Mouse (Mus musculus): ENCODE measurements around the gene Hist1h1e. TPM values are rescaled to one million over a fixed set of nuclear protein-coding genes. Genes with fewer than 3 reads are reported as not detected.
"Not testable (repeated sequence)": the region's sequence is repeated elsewhere in the genome, so short reads cannot be mapped to it uniquely, and the experiment has no call there.

The Hist1h1e gene
- polyA plus RNA-seq (2012), result 5.9 and 7.2 TPM in 2 replicates

DNA sequence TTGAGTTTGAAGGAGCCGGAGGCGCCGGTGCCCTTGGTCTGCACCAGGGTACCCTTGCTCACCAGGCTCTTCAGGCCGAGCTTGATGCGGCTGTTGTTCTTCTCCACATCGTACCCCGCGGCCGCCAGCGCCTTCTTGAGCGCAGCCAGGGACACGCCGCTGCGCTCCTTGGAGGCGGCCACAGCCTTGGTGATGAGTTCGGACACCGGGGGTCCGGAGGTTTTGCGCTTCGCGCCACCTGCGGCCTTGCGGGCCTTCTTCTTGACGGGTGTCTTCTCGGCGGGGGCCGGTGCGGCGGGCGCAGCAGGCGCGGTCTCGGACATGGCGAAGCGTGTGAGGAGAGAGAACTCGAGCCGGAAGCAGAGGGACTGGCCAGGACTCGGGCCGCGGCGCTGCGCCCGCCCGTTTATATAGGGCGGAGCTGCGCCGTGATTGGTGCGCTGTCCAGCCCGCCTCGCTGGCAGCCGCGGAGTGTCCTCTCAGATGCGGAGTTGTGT lies at the start of gene Hist1h1e:
TSS of gene Hist1h1e (minus strand) at position 384 of the 497 bp plus-strand sequence.
- not testable (repeated sequence) for TF ChIP-seq GATA1 (IDR thresholded peaks at IDR 0.05; ENCODE audit: low read length)

DNA sequence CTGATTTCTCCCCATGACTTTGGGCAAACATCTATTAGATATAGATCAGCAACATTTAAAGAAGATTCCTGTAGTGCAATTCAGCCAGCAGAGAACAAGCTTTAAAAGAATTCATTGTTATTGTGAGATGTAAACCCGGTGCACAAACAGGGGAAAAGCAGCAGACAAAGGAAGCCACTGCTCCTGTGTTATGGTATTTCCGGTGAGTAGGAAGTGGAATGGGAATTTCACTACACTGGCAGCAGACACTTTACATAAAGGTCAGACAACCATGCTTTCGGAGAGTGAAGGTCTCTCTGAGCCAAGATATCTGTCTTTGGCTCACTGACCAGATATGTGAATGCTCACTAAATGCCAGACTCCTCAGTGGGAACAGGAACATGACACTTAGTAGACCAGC lies 40.2 kb upstream of the Hist1h1e start:
- no peak for TF ChIP-seq GATA1 (IDR thresholded peaks at IDR 0.05; ENCODE audit: low read length)

DNA sequence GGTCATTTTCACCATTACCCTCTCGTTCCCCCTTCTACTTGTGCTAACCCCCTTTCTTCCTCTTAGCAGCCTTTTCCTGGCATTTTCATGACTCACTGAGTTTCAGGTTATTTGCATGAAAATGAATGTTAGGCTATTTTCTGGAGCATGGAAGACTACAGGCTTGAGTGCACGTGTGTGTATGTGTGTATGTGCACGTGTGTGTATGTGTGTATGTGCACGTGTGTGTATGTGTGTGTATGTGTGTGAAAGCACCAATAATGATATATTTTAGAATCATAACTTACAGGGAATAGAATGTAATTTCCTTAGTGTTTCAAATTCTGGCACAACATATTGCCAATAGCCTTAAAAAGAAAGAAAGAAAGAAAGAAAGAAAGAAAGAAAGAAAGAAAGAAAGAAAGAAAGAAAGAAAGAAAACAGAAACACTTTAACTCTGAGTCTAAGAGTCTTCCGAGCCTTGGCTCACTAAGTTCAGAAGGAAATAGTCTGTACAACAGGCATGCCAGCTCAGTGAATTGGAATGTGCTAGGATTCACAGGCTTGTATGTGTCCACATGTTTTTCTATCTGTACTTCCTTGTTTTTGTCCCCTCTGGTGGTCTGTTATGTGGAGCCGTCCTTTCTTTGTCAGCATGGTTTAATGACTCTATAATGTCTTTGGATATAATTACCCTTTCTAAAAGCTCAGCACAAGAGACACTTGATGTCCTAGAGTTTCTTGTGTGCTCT lies 37.4 kb upstream of the Hist1h1e start:
- no peak for TF ChIP-seq GATA1 (IDR thresholded peaks at IDR 0.05; ENCODE audit: low read length)

DNA sequence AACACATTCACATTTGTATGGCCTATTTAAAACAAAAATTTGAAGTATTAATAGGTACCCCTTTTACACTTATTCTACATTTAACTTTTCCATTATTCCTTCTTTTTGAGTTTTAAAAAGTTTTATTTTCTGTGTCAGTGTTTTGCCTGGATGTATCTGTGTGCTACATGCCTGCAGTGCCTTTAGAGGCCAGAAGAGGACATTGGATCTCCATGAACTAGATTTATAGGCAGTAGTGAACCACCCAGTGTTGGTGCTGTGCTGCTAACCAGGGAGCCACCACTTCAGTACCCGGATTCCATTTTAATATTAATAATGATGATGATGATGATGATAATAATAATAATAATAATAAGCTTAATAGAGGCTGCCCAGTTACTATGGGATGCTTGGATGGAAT lies 8.3 kb upstream of the Hist1h1e start:
- no peak for TF ChIP-seq GATA1 (IDR thresholded peaks at IDR 0.05; ENCODE audit: low read length)

DNA sequence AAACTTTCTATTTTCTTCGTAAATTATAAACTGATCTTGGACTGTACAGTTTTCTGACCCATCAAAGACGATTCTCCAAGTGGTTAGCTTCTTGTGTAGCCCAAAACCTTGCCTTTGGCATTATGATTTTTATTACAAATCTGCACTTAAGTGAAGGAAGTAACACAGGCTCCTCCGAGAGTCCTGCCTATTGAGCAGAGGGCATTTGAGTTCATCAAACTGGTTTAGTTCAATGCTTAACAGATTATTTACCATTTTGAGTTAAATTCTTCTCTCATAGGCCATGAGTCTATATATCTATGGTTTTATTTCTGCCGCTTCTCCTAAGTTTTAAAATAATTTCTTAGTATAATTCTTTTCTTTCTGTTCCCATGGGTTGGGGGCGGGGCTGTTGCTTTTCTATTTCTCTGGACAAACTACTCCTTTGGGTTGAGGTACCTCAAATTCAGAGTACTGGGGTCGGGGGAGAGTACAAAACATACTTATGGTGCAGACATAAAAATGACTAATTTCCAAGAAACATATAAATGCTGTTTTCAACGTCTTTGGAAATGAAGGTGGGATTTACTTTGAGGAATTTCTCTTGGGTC lies 598 bp upstream of the Hist1h1e start:
- TF ChIP-seq GATA1 (IDR thresholded peaks at IDR 0.05; ENCODE audit: low read length), result no peak

DNA sequence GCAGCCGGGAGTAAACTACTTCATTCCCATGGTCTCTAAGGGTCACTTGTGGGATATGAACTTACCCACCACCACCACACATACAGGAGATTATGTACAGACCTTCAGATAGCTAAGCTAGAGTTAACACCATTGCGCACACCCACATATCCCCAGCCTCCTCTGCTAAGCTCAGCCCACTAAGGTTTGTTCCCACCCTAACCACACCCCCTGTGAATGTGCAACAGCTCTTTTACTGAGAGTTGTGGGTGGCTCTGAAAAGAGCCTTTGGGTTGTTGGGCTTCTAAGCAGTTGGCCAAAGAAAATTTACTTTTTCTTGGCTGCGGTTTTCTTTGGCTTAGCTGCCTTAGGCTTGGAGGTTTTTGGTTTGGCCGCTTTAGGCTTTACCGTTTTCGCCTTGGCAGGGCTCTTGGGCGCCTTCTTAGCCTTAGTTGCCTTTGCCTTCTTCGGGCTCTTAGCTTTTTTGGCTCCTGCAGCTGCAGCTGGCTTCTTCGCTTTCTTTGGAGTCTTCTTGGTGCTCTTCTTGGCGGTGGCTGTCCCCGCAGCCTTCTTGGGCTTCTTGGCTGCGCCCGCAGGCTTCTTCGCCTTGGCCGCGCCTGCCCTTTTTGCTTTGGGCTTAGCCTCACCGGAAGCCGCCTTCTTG lies 705 bp downstream of the Hist1h1e start:
- no peak for TF ChIP-seq GATA1 (IDR thresholded peaks at IDR 0.05; ENCODE audit: low read length)

DNA sequence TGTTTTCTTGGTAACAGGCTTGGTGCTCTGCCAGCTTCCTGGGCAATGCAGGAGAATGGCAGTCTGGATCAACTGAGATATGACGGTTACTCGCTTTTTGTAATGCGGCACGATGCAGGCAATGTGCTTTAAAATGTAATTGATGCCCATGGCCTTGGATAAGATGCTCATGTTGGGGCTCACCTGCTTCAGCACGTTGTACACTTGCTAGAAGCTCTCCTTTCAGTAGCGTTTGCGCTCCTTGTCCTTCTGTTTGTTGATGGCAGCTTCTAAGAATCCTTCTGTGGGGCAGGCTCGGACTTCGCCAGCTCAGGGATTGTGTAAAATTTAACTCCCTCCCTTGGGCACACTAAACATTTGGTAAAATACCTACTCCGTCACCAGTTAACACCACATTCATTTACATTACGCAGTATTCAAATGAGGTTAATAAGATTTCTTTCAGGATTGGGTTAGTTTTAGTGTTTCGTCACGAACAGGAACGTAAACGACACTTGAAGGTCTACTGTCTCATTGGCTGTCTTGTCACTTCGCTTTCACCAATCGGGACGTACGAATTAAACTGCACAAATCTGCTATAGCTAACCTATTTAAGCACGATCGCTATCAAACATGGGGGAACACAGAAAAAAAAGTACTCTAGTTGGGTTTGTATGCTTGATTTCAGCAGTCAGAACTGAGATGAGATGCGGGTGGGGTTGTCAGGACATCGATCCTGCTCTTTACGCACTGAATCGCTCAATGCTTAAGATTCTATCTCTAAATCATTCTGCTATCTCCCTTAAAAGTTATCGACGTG lies 1.4 kb downstream of the Hist1h1e start, which contains the start of gene Hist1h2be:
TSS of gene Hist1h2be (minus strand) at position 392 of the 799 bp plus-strand sequence.
- TF ChIP-seq GATA1 (IDR thresholded peaks at IDR 0.05; ENCODE audit: low read length), result peak; percentile 76

DNA sequence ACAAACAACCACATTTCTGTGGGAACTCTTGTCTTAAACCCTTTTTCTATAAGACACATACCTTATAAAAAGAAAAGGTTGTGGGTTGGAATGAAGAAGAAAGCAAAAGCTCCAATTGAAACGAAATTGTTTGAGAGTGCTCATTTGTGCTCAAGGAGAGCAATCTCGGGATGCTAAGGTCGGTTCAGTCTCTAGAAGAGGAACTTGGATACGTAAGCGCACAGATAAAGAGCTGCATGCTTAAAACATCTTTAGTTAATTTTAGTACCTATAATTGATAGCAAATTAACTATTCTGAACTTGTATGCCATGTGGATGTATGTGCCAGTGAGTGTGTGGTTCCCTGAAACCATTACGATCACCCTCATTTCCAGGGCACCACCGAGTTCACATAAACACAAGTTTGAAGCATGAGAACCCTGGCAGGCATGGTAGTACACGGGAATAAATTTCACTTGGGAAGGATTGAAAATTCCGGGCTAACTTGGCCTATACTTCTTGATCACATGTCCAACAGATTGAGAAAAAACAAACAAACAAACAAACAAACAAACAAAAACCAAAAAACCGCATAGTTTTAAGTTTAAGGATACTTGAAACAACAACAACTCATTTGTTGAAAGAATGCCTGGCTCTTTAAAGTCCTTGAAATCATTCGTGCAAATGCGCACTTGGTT lies 2.2 kb downstream of the Hist1h1e start:
- TF ChIP-seq GATA1 (IDR thresholded peaks at IDR 0.05; ENCODE audit: low read length), result no peak

DNA sequence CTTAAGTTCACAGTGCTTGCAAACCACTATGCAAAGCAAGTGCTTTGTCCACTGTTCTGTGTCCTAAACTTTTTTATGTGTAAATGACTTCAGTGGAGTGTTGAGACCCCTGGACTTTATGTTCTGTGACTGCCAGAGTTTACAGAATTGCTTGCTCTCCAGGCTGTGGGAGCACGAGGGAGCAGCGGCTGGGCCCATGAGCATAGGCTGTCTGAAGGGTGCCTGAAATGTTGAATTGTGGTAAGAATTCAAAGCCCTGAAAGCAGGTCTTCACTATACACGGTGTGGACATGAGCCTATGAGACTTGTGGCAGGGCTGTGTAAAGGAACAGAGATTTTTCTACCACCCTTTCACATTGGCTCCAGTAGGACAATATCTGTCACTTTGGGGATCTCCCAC lies 10.7 kb downstream of the Hist1h1e start:
- TF ChIP-seq GATA1 (IDR thresholded peaks at IDR 0.05; ENCODE audit: low read length), result no peak

DNA sequence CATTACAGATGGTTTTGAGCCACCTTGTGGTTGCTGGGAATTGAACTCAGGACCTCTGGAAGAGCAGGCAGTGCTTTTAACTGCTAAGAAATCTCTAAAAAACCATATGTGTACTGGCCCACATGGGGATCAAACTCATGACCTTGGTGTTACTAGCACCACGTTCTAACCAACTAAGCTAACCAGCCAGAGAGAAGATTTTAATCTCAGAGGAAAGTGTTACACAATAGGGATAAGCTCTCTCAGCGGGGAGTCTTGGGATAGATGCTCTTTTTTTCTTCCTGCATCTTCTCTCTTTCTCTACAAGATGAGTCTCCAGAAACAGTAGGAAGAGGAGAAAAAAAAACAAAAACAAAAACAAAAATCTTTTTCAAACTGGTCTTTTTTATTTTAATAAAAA lies 12.0 kb downstream of the Hist1h1e start:
- no peak for TF ChIP-seq GATA1 (IDR thresholded peaks at IDR 0.05; ENCODE audit: low read length)

DNA sequence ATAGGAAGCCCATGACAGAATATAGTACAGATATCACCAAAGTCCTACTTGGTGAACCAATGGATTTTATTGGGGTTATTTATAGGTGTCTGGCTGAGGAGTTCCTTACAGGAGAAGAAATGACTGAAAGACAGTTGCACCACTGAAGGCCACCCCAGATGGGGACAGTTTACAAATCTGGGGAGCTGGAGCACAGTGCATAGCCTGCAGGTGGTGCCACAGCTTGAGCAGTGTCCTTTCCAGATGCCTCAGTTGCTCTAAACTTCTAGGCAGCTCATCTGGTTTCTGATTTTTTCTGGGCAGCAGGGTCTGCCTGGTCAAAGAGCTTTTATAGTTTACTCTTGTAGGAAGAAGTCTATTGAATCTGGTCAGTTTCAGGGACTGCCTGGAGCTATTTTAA lies 12.5 kb downstream of the Hist1h1e start:
- TF ChIP-seq GATA1 (IDR thresholded peaks at IDR 0.05; ENCODE audit: low read length), result no peak

DNA sequence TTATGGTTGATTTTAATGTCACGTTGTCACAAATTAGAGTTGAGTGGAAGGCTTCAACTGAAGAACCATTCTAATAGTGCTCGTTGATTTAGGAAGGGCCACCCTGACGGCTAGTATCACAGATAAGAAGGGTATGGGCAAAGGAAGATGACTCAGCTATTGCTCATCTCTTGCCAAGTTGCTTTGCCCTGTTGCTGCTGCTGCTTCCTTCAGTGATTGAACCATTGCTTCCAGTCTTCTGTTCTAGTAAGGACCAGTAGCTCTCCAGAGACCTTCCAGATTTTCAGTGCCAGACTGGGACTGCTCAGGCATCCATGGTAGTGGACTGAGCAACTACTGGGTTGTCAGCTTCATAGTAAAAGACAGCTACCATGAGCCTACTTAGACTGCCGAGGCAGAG lies 13.1 kb downstream of the Hist1h1e start:
- TF ChIP-seq GATA1 (IDR thresholded peaks at IDR 0.05; ENCODE audit: low read length), result peak; percentile 24

DNA sequence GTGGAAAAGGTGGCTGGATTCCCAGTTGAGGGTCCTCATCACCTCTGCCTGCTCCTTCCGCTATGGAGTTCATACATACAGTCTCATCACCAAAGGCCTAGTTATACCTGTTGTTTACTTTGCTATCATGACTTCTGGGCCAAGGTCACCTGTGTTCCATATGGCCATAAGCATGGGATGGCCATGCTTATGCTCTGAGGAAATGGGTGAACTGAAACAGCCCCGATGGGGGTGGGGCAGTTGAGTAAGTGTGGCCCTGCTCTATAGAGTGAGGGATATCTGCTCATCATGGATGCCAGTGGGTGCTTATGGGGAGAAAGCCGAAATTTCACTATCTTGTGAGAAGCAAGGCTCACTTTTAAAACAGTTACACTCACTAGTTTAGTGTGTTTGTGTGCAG lies 17.3 kb downstream of the Hist1h1e start:
- TF ChIP-seq GATA1 (IDR thresholded peaks at IDR 0.05; ENCODE audit: low read length), result no peak

DNA sequence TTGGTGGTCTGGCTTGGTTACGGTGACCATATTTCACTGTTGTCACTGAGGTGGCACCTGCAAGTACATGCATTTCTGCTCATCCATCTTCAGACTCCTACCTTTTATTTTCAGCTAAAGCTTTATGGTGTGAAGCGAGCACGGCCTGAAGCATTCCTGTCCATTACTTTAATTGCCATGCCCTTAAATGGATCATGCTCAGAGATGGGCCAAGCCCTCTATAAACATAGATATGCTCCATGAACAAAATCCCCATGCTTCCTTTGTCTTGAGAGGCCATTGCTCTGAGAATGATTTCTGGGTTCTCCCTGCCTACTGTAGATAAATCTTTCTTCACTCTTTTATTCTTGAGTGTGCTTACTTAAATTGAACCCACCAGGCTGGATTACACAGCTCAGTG lies 17.9 kb downstream of the Hist1h1e start:
- no peak for TF ChIP-seq GATA1 (IDR thresholded peaks at IDR 0.05; ENCODE audit: low read length)

DNA sequence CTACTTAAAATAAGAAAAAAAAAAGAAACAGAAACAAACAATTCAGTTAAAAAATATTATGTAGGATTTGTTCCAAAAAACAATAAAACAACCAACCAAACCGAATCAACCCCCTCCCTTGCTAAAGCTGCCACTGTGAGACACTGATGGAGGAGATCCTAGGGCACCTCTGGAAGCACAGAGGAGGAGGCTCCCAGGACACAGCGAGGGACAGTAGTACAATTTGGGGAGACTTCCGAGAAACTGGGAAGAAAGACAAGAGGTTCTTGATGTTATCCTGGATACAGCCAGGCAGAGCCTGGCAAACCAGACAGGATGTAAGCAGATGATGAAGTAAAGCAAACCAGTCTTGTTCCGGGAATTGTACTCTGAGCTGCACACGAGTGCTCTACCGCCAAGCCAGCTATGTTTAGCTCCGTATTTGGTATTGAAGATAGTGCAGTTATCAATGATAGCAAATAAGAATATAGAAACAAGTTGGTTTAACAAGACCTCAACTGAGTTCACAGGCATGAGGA lies 19.1 kb downstream of the Hist1h1e start:
- no peak for TF ChIP-seq GATA1 (IDR thresholded peaks at IDR 0.05; ENCODE audit: low read length)
